Mouse (Mus musculus): Measurements from ENCODE around the gene Ppp1r14b. TPM values are rescaled to one million over a fixed set of nuclear protein-coding genes. Genes with fewer than 3 reads are reported as not detected.

The Ppp1r14b gene
- polyA plus RNA-seq, 2 experiments = 277 to 282 TPM

DNA sequence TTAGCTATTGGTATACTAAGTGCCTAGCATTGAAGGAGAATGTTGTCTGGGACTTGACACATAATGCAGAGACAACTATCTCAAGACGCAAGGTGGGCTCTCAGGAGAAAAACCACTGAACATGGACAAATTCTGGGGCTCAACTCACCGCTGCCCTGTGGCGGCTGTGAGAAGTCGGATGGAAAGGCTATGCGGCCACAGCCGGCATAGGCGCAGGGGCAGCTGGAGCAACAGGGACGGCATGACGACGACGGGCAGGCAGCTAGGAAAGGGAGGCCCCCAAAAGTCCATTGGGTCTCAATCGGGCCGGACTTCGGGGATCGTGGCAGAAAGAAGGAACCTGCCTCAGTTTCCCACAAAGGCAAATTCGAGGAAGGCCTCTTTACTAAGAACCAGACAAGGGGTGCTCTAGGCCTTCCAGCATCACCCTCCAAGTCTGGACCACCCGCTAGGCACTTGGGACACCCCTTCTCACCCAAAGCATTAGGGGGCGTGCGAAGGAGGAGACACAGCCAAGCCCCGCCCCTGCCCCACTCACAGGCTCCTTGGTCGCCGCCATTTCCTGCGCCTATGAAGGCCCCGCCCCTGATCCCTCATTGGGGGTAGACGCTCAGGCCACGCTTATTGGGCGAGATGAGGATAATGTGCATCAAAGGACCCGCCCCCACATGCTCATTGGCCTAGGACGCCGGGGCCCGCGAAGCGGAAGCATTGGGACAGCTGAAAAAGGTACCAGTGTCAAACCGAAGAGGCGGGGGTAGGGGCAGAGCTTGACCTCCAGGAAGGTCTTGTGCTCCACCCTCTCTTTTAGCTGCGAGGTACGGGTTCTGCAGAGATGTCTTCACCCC lies 17.5 kb downstream of the Ppp1r14b start, which contains the start of gene Dnajc4:
Dnajc4 (minus strand) TSS at position 562 of the 848 bp plus-strand sequence.
- H3K27ac ChIP-seq (replicated peaks; ENCODE audit: low read depth, low read length) = peak within 1 kb of the TSS; percentile 5; the same call in 1 of the 2 replicates
- no peak for TF ChIP-seq POLR2A (IDR thresholded peaks at IDR 0.05; ENCODE audit: borderline replicate concordance, extremely low read depth, insufficient read depth, insufficient read length)
- peak within 1 kb of the TSS; percentile 48 for H3K4me3 ChIP-seq (replicated peaks; ENCODE audit: low read length)
- peaks cover 32% of the 10 kb centered on the region for H3K4me1 ChIP-seq (ENCODE audit: control insufficient read depth, insufficient read depth, low read length)
- peak within 1 kb of the TSS; percentile 93 for H3K4me2 ChIP-seq (replicated peaks; ENCODE audit: low read depth, low read length, severe bottlenecking)
- H3K9me3 ChIP-seq (ENCODE audit: control insufficient read depth, low read length) = no peaks in the 10 kb centered on the region
- peak; percentile 93 for ATAC-seq (ENCODE audit: low FRiP score, low read depth)
- WGBS = 3% methylated on average over 37 of the region's 37 CpGs
- H3K36me3 ChIP-seq (ENCODE audit: control insufficient read depth, insufficient read depth, low read length) = no peaks in the 10 kb centered on the region
- no peaks in the 10 kb centered on the region for H3K27me3 ChIP-seq (ENCODE audit: control insufficient read depth, insufficient read depth, low read length)
- peak within 1 kb of the TSS; percentile 65 for H3K9ac ChIP-seq (ENCODE audit: low read depth, low read length, severe bottlenecking)
- peak; percentile 98 for DNase-seq (ENCODE audit: low spot score)

GRCm38 (mm10) chr19:6993011-6993770 lies 18.4 kb downstream of the Ppp1r14b start:
- Histone ChIP-seq H3K36me3 (ENCODE audit: control insufficient read depth, insufficient read depth, low read length) (no peaks in the 10 kb centered on the region), H3K4me3 (replicated peaks; ENCODE audit: low read length) (peak overlapping the region; percentile 48), H3K4me1 (ENCODE audit: control insufficient read depth, insufficient read depth, low read length) (peaks cover 29% of the 10 kb centered on the region), H3K27me3 (ENCODE audit: control insufficient read depth, insufficient read depth, low read length) (no peaks in the 10 kb centered on the region), H3K9ac (ENCODE audit: low read depth, low read length, severe bottlenecking) (peak overlapping the region; percentile 47), H3K4me2 (replicated peaks; ENCODE audit: low read depth, low read length, severe bottlenecking) (peak overlapping the region; percentile 93), H3K9me3 (ENCODE audit: control insufficient read depth, low read length) (no peaks in the 10 kb centered on the region), H3K27ac (replicated peaks; ENCODE audit: low read depth, low read length) (no peak overlapping the region)
- DNase-seq (ENCODE audit: low spot score) = no peak
- no peak for ATAC-seq (ENCODE audit: low FRiP score, low read depth)
- TF ChIP-seq POLR2A (IDR thresholded peaks at IDR 0.05; ENCODE audit: borderline replicate concordance, extremely low read depth, insufficient read depth, insufficient read length) = no peak
- WGBS = 62% methylated on average over 14 of the region's 14 CpGs

DNA sequence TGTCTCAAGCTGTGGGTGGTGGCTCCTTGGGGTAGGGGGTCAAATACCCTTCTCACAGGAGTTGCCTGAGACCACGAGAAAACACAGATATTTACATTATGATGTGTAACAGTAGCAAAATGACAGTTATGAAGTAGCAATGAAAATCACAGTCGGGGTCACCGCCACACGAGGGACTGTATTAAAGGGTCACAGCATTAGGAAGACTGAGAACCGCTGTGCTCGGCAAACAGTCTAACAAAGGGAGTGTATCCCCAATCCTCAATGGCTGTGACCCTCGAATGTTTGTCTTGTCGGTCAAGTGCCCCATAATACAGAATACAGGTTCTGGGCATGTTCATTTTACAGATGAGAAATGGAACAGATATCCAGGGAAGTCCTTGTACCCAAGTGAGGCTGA lies 19.2 kb downstream of the Ppp1r14b start:
- DNase-seq (ENCODE audit: low spot score) (no peak), ATAC-seq (ENCODE audit: low FRiP score, low read depth) (no peak)
- TF ChIP-seq POLR2A (IDR thresholded peaks at IDR 0.05; ENCODE audit: borderline replicate concordance, extremely low read depth, insufficient read depth, insufficient read length) = no peak
- Histone ChIP-seq H3K27me3 (ENCODE audit: control insufficient read depth, insufficient read depth, low read length) (no peaks in the 10 kb centered on the region), H3K9me3 (ENCODE audit: control insufficient read depth, low read length) (no peaks in the 10 kb centered on the region), H3K9ac (ENCODE audit: low read depth, low read length, severe bottlenecking) (no peak overlapping the region), H3K27ac (replicated peaks; ENCODE audit: low read depth, low read length) (no peak overlapping the region), H3K4me1 (ENCODE audit: control insufficient read depth, insufficient read depth, low read length) (peaks cover 29% of the 10 kb centered on the region), H3K4me2 (replicated peaks; ENCODE audit: low read depth, low read length, severe bottlenecking) (no peak overlapping the region), H3K36me3 (ENCODE audit: control insufficient read depth, insufficient read depth, low read length) (peaks cover 7% of the 10 kb centered on the region), H3K4me3 (replicated peaks; ENCODE audit: low read length) (no peak overlapping the region)
- 89% methylated on average over 8 of the region's 8 CpGs for WGBS

DNA sequence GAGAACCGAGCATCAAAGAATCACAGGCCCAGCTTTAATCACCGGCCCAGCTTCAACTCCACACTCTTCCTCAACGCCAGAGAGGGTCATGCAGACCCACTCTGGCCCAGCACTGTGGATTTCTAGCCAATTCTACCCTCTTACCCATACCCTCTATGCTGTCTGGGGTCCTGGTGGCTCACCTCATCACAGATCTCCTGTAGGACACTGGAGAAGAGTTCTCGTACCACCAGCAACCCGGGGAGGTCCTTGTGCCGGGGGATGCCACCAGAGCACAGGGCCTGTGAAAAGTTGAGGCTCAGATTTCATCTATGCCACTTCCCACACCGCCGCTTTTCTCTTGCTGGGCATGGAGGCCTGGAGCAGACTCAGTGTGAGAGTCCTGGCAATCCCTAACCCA lies 19.7 kb downstream of the Ppp1r14b start:
- no peak for TF ChIP-seq POLR2A (IDR thresholded peaks at IDR 0.05; ENCODE audit: borderline replicate concordance, extremely low read depth, insufficient read depth, insufficient read length)
- H3K4me2 ChIP-seq (replicated peaks; ENCODE audit: low read depth, low read length, severe bottlenecking) = 0 out of 2 replicates have a peak overlapping the region, but pooled peaks have one; percentile 81
- no peak for ATAC-seq (ENCODE audit: low FRiP score, low read depth)
- H3K9ac ChIP-seq (ENCODE audit: low read depth, low read length, severe bottlenecking) = no peak overlapping the region
- DNase-seq (ENCODE audit: low spot score) = no peak
- H3K9me3 ChIP-seq (ENCODE audit: control insufficient read depth, low read length) = no peaks in the 10 kb centered on the region
- H3K27me3 ChIP-seq (ENCODE audit: control insufficient read depth, insufficient read depth, low read length) = no peaks in the 10 kb centered on the region
- peaks cover 12% of the 10 kb centered on the region for H3K36me3 ChIP-seq (ENCODE audit: control insufficient read depth, insufficient read depth, low read length)
- H3K4me1 ChIP-seq (ENCODE audit: control insufficient read depth, insufficient read depth, low read length) = peaks cover 29% of the 10 kb centered on the region
- no peak overlapping the region for H3K4me3 ChIP-seq (replicated peaks; ENCODE audit: low read length)
- H3K27ac ChIP-seq (replicated peaks; ENCODE audit: low read depth, low read length) = no peak overlapping the region
- 82% methylated on average over 8 of the region's 8 CpGs for WGBS

- Histone ChIP-seq H3K9me3 (ENCODE audit: control insufficient read depth, low read length) (no peaks in the 10 kb centered on the region), H3K9ac (ENCODE audit: low read depth, low read length, severe bottlenecking) (peak overlapping the region; percentile 68), H3K27ac (replicated peaks; ENCODE audit: low read depth, low read length) (no peak overlapping the region; the same call in 1 of the 2 replicates), H3K27me3 (ENCODE audit: control insufficient read depth, insufficient read depth, low read length) (no peaks in the 10 kb centered on the region), H3K4me1 (ENCODE audit: control insufficient read depth, insufficient read depth, low read length) (peaks cover 29% of the 10 kb centered on the region), H3K4me3 (replicated peaks; ENCODE audit: low read length) (peak overlapping the region; percentile 62), H3K36me3 (ENCODE audit: control insufficient read depth, insufficient read depth, low read length) (peaks cover 21% of the 10 kb centered on the region), H3K4me2 (replicated peaks; ENCODE audit: low read depth, low read length, severe bottlenecking) (peak overlapping the region; percentile 81)
- no peak for TF ChIP-seq POLR2A (IDR thresholded peaks at IDR 0.05; ENCODE audit: borderline replicate concordance, extremely low read depth, insufficient read depth, insufficient read length)
- DNase-seq (ENCODE audit: low spot score) = no peak
- ATAC-seq (ENCODE audit: low FRiP score, low read depth) = no peak
- WGBS = 46% methylated on average over 21 of the region's 21 CpGs
These were observed 20.7 kb downstream of the Ppp1r14b start for GRCm38 (mm10) chr19:6995255-6995991.
